Mouse (Mus musculus) stomach, postnatal 0 days (tissue): ENCODE measurements at regions not wholly inside any gene's neighbourhood (a gene's known extent, or its start where the extent isn't known, plus 50 kb on each side); places are given as distances from the start of the nearest gene placed in this dataset.

ENCODE experiments used
- CTCF ChIP-seq: IDR thresholded peaks from 2 replicates; pipeline ENCODE4 v1.5.1; 2016; ENCODE audit warnings: antibody characterized with exemption, low read depth, mild to moderate bottlenecking, moderate library complexity
- EP300 ChIP-seq: optimal IDR thresholded peaks from 2 replicates; pipeline ENCODE3; 2016; ENCODE audit warnings: antibody characterized with exemption

GRCm38 (mm10) chr4:34213731-34214130, 163.7 kb upstream of the Spaca1 start:
- TF ChIP-seq CTCF (no peak), EP300 (no peak)
